Mouse (Mus musculus): ENCODE results near the gene Ptpn4. TPM values are rescaled to one million over a fixed set of nuclear protein-coding genes. Genes with fewer than 3 reads are reported as not detected.

Gene Ptpn4
- 10 to 100 TPM; 32.6 to 36.1 TPM for total RNA-seq (2021)

GRCm38 (mm10) chr1:119837035-119837751, at the start of gene Ptpn4:
Gene Ptpn4, minus strand, starts transcription at chr1:119837613.
- intact Hi-C loops (cut with DNase I) = loop anchor here (5.0 to 10.0 kb wide), 2 partner anchors 75 to 258 kb away; partner anchors contain the start of gene Tmem177
- peak; percentile 98 to 99 for DNase-seq

- intact Hi-C loops (cut with DNase I) = no loop called here
Observed at GRCm38 (mm10) chr1:119886320-119886719, 48.9 kb upstream of the Ptpn4 start.

GRCm38 (mm10) chr1:119884272-119884671, 46.9 kb upstream of the Ptpn4 start:
- intact Hi-C loops (cut with DNase I) = no loop called here
- DNase-seq = no peak

More at GRCm38 (mm10) chr1:119886320-119886719, 48.9 kb upstream of the Ptpn4 start:
- no peak for DNase-seq

- peak; percentile 20 to 22 for DNase-seq
- intact Hi-C loops (cut with DNase I) = no loop called here
Observed at GRCm38 (mm10) chr1:119878909-119879308, 41.5 kb upstream of the Ptpn4 start.

- DNase-seq = no peak
- intact Hi-C loops (cut with DNase I) = no loop called here
Observed at GRCm38 (mm10) chr1:119877469-119877868, 40.1 kb upstream of the Ptpn4 start.

GRCm38 (mm10) chr1:119868395-119869161, 31.2 kb upstream of the Ptpn4 start:
- DNase-seq = no peak
- intact Hi-C loops (cut with DNase I) = no loop called here

- no peak for DNase-seq
- intact Hi-C loops (cut with DNase I) = no loop called here
Observed at GRCm38 (mm10) chr1:119867300-119867699, 29.9 kb upstream of the Ptpn4 start.

GRCm38 (mm10) chr1:119865311-119865710, 27.9 kb upstream of the Ptpn4 start:
- DNase-seq = no peak

GRCm38 (mm10) chr1:119863507-119864296, 26.3 kb upstream of the Ptpn4 start:
- no peak for DNase-seq
- intact Hi-C loops (cut with DNase I) = no loop called here

More at GRCm38 (mm10) chr1:119865311-119865710, 27.9 kb upstream of the Ptpn4 start:
- intact Hi-C loops (cut with DNase I) = no loop called here

- intact Hi-C loops (cut with DNase I) = no loop called here
Observed at GRCm38 (mm10) chr1:119859566-119859965, 22.2 kb upstream of the Ptpn4 start.

GRCm38 (mm10) chr1:119852980-119853379, 15.6 kb upstream of the Ptpn4 start:
- intact Hi-C loops (cut with DNase I) = no loop called here
- no peak for DNase-seq

More at GRCm38 (mm10) chr1:119859566-119859965, 22.2 kb upstream of the Ptpn4 start:
- no peak for DNase-seq

GRCm38 (mm10) chr1:119852339-119852738, 14.9 kb upstream of the Ptpn4 start:
- intact Hi-C loops (cut with DNase I) = no loop called here
- DNase-seq = no peak

- intact Hi-C loops (cut with DNase I) = no loop called here
Observed at GRCm38 (mm10) chr1:119849146-119849935, 11.9 kb upstream of the Ptpn4 start.

GRCm38 (mm10) chr1:119845321-119845720, 7.9 kb upstream of the Ptpn4 start:
- intact Hi-C loops (cut with DNase I) = no loop called here
- DNase-seq = no peak

More at GRCm38 (mm10) chr1:119849146-119849935, 11.9 kb upstream of the Ptpn4 start:
- DNase-seq = no peak

- intact Hi-C loops (cut with DNase I) = no loop called here
- DNase-seq = no peak
Observed at GRCm38 (mm10) chr1:119843121-119843520, 5.7 kb upstream of the Ptpn4 start.

GRCm38 (mm10) chr1:119838241-119838640, 828 bp upstream of the Ptpn4 start:
- DNase-seq = no peak
- intact Hi-C loops (cut with DNase I) = loop anchor here (5.0 to 10.0 kb wide), 2 partner anchors 74 to 257 kb away; partner anchors contain the start of gene Tmem177

GRCm38 (mm10) chr1:119836479-119837015, 866 bp downstream of the Ptpn4 start:
- no peak for DNase-seq
- intact Hi-C loops (cut with DNase I) = loop anchor here (5.0 to 10.0 kb wide), 2 partner anchors 76 to 258 kb away; partner anchors contain the start of gene Tmem177

GRCm38 (mm10) chr1:119835726-119836478, 1.5 kb downstream of the Ptpn4 start:
- intact Hi-C loops (cut with DNase I) = loop anchor here (5.0 to 10.0 kb wide), 2 partner anchors 76 to 259 kb away; partner anchors contain the start of gene Tmem177
- DNase-seq = peak; percentile 15 to 22

GRCm38 (mm10) chr1:119828160-119828559, 9.3 kb downstream of the Ptpn4 start:
- peak; percentile 35 to 49 for DNase-seq
- intact Hi-C loops (cut with DNase I) = no loop called here
